Mouse (Mus musculus) olfactory bulb, adult 2 months (tissue): Measurements from ENCODE around the gene Hspa12b.

ENCODE experiments used
- CTCF ChIP-seq: fragments of 200-500 bp; IDR thresholded peaks from 2 replicates; pipeline ENCODE4 v1.5.1; 2012; ENCODE audit warnings: low read depth, mild to moderate bottlenecking, low read length, moderate library complexity; ENCODE audit not compliant: insufficient read depth
- POLR2A ChIP-seq: fragments of 200-500 bp; IDR thresholded peaks from 2 replicates; pipeline ENCODE4 v1.6.1; 2012; ENCODE audit warnings: mild to moderate bottlenecking, low read depth, low read length, moderate library complexity; ENCODE audit not compliant: insufficient read depth

GRCm38 (mm10) chr2:131186771-131187601 lies 59.9 kb downstream of the Hspa12b start, which contains the start of the genes Cdc25b and Spef1:
- peak; percentile 46 for TF ChIP-seq POLR2A
- TF ChIP-seq CTCF: 0 out of 2 replicates have a peak, but pooled peaks have one; percentile 8
